Mouse (Mus musculus): ENCODE data around the gene Fam76b. TPM values are rescaled to one million over a fixed set of nuclear protein-coding genes. Genes with fewer than 3 reads are reported as not detected.

The Fam76b gene
- total RNA-seq, 2 experiments from 2014 or later = 6.9 to 12.2 TPM

GRCm38 (mm10) chr9:13856247-13856646, 28.7 kb downstream of the Fam76b start:
- intact Hi-C loops (cut with DNase I) = no loop called here
- no peak for DNase-seq

- intact Hi-C loops (cut with DNase I) = no loop called here
- DNase-seq = no peak
Observed at GRCm38 (mm10) chr9:13856777-13857176, 29.3 kb downstream of the Fam76b start.

- intact Hi-C loops (cut with DNase I) = no loop called here
- DNase-seq = no peak
Observed at GRCm38 (mm10) chr9:13867646-13868045, 40.1 kb downstream of the Fam76b start.

GRCm38 (mm10) chr9:13871631-13872030, 44.1 kb downstream of the Fam76b start:
- intact Hi-C loops (cut with DNase I) = no loop called here
- DNase-seq = no peak

- intact Hi-C loops (cut with DNase I) = no loop called here
- no peak for DNase-seq
Observed at GRCm38 (mm10) chr9:13874359-13874758, 46.8 kb downstream of the Fam76b start.

- intact Hi-C loops (cut with DNase I) = no loop called here
- DNase-seq = no peak
Observed at GRCm38 (mm10) chr9:13875340-13875739, 47.8 kb downstream of the Fam76b start.

GRCm38 (mm10) chr9:13880761-13881160, 53.2 kb downstream of the Fam76b start:
- DNase-seq = no peak
- intact Hi-C loops (cut with DNase I) = no loop called here

- DNase-seq = no peak
- intact Hi-C loops (cut with DNase I) = no loop called here
Observed at GRCm38 (mm10) chr9:13882478-13882877, 55.0 kb downstream of the Fam76b start.

- intact Hi-C loops (cut with DNase I) = loop anchor here (1.0 to 2.0 kb wide), 2 partner anchors 453 to 610 kb away; no protein-coding TSS in a partner anchor
- no peak for DNase-seq
Observed at GRCm38 (mm10) chr9:13888981-13889380, 61.5 kb downstream of the Fam76b start.

- intact Hi-C loops (cut with DNase I) = loop anchor here (1.0 to 2.0 kb wide), 2 partner anchors 453 to 609 kb away; no protein-coding TSS in a partner anchor
- peak; percentile 80 to 86 for DNase-seq
Observed at GRCm38 (mm10) chr9:13889657-13890056, 62.1 kb downstream of the Fam76b start.

- no peak for DNase-seq
- intact Hi-C loops (cut with DNase I) = no loop called here
Observed at GRCm38 (mm10) chr9:13890171-13890570, 62.7 kb downstream of the Fam76b start.

- intact Hi-C loops (cut with DNase I) = no loop called here
- no peak for DNase-seq
Observed at GRCm38 (mm10) chr9:13891888-13892287, 64.4 kb downstream of the Fam76b start.

- intact Hi-C loops (cut with DNase I) = no loop called here
- no peak for DNase-seq
Observed at GRCm38 (mm10) chr9:13893044-13893443, 65.5 kb downstream of the Fam76b start.

- intact Hi-C loops (cut with DNase I) = no loop called here
- no peak for DNase-seq
Observed at GRCm38 (mm10) chr9:13894491-13894890, 67.0 kb downstream of the Fam76b start.

GRCm38 (mm10) chr9:13894936-13895335, 67.4 kb downstream of the Fam76b start:
- no peak for DNase-seq
- intact Hi-C loops (cut with DNase I) = loop anchor here (5.0 kb wide), 1 partner anchor 382 kb away; the partner anchor contains the start of gene Sesn3

- intact Hi-C loops (cut with DNase I) = loop anchor here (5.0 kb wide), 1 partner anchor 381 kb away; the partner anchor contains the start of gene Sesn3
- no peak for DNase-seq
Observed at GRCm38 (mm10) chr9:13896055-13896454, 68.5 kb downstream of the Fam76b start.

- intact Hi-C loops (cut with DNase I) = loop anchor here (5.0 kb wide), 1 partner anchor 379 kb away; the partner anchor contains the start of gene Sesn3
- DNase-seq = peak; percentile 14 to 17
Observed at GRCm38 (mm10) chr9:13898510-13899305, 71.2 kb downstream of the Fam76b start.

GRCm38 (mm10) chr9:13902030-13902429, 74.5 kb downstream of the Fam76b start:
- intact Hi-C loops (cut with DNase I) = loop anchor here (5.0 kb wide), 1 partner anchor 70 kb away; no protein-coding TSS in a partner anchor
- DNase-seq = no peak

GRCm38 (mm10) chr9:13904091-13904779, 76.7 kb downstream of the Fam76b start:
- no peak for DNase-seq
- intact Hi-C loops (cut with DNase I) = loop anchor here (5.0 kb wide), 1 partner anchor 68 kb away; no protein-coding TSS in a partner anchor
